Mouse (Mus musculus) heart, postnatal 14 days (tissue): ENCODE measurements at regions not wholly inside any gene's neighbourhood (a gene's known extent, or its start where the extent isn't known, plus 50 kb on each side); places are given as distances from the start of the nearest gene placed in this dataset.

ENCODE experiments used
- DNase-seq, 2 experiments: peaks; one replicate each; pipeline ENCODE4 v3.0.0; 2021 to 2022
- intact Hi-C: fragments of 180-260 bp; cut with DNase I; formaldehyde crosslinking; loops from one replicate; pipeline ENCODE4 v1.15.1; 2025

GRCm38 (mm10) chr12:12147088-12147687 lies 114.8 kb upstream of the Fam49a start:
- DNase-seq: no peak
- intact Hi-C loops: loop anchor here (5.0 to 10.0 kb wide), 2 partner anchors 795 to 952 kb away; no protein-coding TSS in a partner anchor

DNA sequence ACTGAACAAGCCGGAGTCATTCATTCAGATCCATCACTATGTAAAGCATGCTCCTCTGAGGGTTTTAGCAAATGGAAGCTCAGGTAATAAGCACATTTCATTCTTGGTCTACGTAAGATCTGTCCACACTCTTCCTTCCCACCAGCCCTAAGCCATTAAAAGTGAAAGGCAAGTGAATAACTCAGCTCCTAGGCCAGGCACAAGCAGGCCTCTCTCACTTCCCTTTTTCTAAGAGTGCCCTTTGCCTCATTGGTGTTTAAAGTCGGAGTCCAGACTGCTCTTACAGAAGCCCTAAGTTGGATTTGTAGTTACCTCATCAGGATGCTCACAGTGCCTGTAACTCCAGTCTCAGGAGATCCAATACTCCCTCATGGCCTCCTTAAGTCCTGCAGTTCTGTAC lies 114.1 kb upstream of the Fam49a start:
- DNase-seq: no peak
- intact Hi-C loops: loop anchor here (5.0 to 10.0 kb wide), 2 partner anchors 796 to 953 kb away; no protein-coding TSS in a partner anchor

GRCm38 (mm10) chr12:12148659-12149399 lies 113.1 kb upstream of the Fam49a start:
- peak in 1 of 2 experiments; percentile 10 for DNase-seq
- intact Hi-C loops: loop anchor here (5.0 to 10.0 kb wide), 2 partner anchors 797 to 954 kb away; no protein-coding TSS in a partner anchor

GRCm38 (mm10) chr12:12164411-12164810 lies 97.5 kb upstream of the Fam49a start:
- no peak for DNase-seq
- intact Hi-C loops: no loop called here

DNA sequence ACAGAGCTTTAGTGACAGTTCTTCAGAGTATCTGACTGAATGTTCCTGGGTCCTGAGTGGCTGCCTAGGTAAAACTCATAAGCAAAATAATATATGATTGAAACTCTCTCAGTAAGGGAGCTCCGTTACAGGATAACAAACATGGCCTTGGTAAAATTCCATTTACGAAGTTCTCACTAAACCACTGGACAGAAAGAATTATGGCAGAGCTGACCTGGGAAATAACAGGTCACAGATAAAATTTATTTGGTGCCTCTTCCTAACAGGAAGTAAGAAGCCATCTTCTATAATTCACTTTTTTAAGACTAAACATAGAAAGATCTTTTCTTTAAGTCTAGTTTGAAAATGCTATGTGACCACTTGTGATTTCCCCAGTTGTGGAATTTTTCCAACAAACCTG lies 91.4 kb upstream of the Fam49a start:
- no peak for DNase-seq
- intact Hi-C loops: no loop called here

- intact Hi-C loops: no loop called here
- no peak for DNase-seq
Observed at GRCm38 (mm10) chr12:12172087-12172823, 89.7 kb upstream of the Fam49a start.

DNA sequence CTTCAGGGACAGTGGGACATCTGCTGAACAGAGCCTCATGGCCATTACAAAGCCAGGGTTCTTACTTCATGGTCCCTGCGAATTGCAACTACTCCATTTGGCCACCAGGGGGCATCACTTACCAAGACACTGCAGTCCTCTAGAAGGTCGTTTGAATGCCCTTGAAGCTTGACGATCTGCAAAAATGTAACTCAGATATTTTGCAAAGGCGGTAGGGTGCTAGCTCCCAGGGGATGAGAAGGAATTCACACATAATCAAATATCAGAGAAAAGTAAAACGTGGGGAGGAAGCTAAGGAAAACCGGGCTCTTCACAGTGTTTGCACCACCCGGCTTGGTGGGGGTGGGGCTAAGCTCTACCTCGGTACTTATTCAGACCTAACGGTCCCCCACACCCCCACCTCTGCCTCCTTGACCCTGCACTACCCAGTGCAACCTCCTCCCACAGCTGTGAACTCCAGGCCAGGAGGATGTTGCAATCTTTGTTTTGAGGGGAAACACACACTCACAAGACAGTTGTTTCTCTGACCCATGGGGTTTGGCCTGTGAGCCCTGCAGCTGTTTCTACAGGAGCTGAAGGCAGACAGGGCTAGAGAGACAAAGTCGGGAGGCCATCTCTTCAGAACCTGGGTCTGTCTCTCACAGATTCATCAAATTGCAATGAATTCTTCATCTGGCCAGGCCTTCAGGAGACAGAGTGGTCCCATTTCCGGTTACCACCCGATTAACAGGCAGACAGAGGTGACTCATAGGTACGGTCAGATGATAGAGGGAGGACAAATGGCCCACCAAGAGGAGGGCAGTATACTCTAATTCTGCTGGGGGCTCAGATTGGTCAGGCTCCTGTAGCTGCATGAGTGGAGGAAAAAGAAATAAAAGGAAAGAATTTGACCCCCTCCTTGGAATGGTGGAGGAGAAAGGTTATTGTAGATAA lies 85.3 kb upstream of the Fam49a start:
- peak; percentile 77 to 80 for DNase-seq
- intact Hi-C loops: loop anchor here (1.0 to 5.0 kb wide), 5 partner anchors 86 to 1041 kb away; partner anchors contain the start of gene Fam49a

- intact Hi-C loops: loop anchor here (5.0 kb wide), 4 partner anchors 85 to 1040 kb away; partner anchors contain the start of gene Fam49a
- DNase-seq: no peak
Observed at GRCm38 (mm10) chr12:12177264-12178043, 84.5 kb upstream of the Fam49a start.

GRCm38 (mm10) chr12:12178391-12178790 lies 83.5 kb upstream of the Fam49a start:
- intact Hi-C loops: loop anchor here (5.0 kb wide), 4 partner anchors 84 to 1039 kb away; partner anchors contain the start of gene Fam49a
- DNase-seq: peak; percentile 28 to 47

- DNase-seq: peak; percentile 43 to 52
- intact Hi-C loops: loop anchor here (5.0 kb wide), 4 partner anchors 83 to 1038 kb away; partner anchors contain the start of gene Fam49a
Observed at GRCm38 (mm10) chr12:12179292-12179865, 82.6 kb upstream of the Fam49a start.

DNA sequence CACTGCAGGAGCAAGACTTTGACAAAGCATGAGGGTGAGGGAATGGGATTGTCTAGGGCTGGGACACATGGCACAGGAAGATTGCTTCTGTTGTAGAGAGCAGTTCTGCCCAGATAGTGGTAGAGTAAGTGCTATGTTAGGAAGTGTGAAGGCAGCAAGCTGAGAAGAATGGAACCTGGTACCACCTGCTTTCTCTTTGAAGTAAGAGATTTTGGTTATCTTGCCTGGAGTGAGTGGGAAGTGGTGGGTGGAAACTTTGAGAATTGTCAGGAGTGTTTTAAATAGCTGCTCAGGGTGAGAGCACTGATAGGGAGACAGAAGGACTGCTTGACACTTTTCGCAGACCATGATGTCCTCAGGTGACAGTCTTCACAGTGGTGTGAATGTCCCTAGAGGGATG lies 81.0 kb upstream of the Fam49a start:
- intact Hi-C loops: no loop called here
- DNase-seq: no peak

GRCm38 (mm10) chr12:12181686-12182085 lies 80.3 kb upstream of the Fam49a start:
- intact Hi-C loops: no loop called here
- DNase-seq: no peak

DNA sequence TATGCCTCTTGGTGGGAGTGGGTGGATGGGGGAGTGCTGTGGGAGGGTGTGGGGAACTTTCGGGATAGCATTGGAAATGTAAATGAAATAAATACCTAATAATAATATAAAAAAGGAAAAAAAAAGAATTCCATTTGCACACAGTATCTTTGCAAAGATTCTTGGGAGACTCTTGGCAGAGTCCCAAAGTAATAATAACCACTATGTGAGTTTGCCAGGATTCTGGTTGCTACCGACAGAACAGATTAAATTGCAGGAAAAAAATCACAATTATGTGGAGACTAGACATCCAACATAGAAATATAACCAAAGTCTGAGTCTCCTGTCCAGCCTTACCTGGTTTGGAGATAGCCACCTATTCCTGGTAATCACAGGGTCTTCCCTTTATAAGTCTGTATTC lies 75.6 kb upstream of the Fam49a start:
- intact Hi-C loops: no loop called here

GRCm38 (mm10) chr12:12195066-12195465 lies 66.9 kb upstream of the Fam49a start:
- intact Hi-C loops: no loop called here
- no peak for DNase-seq

More for the DNA sequence above, 75.6 kb upstream of the Fam49a start:
- no peak for DNase-seq

GRCm38 (mm10) chr12:12196627-12197026 lies 65.3 kb upstream of the Fam49a start:
- intact Hi-C loops: no loop called here
- DNase-seq: no peak

- no peak for DNase-seq
- intact Hi-C loops: no loop called here
Observed at GRCm38 (mm10) chr12:12208216-12208615, 53.7 kb upstream of the Fam49a start.
